Mouse (Mus musculus) heart, postnatal 14 days (tissue): ENCODE measurements around the gene Focad. TPM values are rescaled to one million over a fixed set of nuclear protein-coding genes. Genes with fewer than 3 reads are reported as not detected.
A peak's percentile ranks its signal among the peaks of the same experiment; 100 is the strongest.

Source experiments
- DNase-seq, 2 experiments: peaks; one replicate each; pipeline ENCODE4 v3.0.0; 2021 to 2022
- intact Hi-C: fragments of 180-260 bp; cut with DNase I; formaldehyde crosslinking; loops from one replicate; pipeline ENCODE4 v1.15.1; 2025
- total RNA-seq, 2 experiments: library from RNA; stranded (reverse); gene quantifications; 2 replicates each; pipeline ENCODE4 v1.2.3; 2021

Focad gene
- total RNA-seq, 2 experiments from 2014 or later = 14.6 to 14.7 TPM

DNA sequence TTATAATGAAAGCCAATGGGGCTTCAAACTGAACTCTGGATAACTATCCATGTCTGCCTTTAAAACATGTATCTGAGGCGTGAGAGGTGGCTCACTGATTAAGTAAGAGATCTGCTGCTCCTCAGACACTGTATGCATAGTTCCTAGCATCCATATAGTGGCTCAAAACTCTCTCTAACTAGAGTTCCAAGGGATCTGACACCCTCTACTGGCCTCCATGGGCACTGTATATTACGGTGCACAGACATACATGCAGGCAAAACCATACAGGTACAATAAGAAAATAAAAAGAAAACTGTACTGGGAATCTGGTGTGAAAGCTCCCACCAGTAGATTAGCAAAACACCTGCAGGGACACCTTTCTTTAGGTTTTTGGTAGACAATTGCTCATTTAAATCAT, 186.1 kb downstream of the Focad start:
- DNase-seq = no peak
- intact Hi-C loops = no loop called here

DNA sequence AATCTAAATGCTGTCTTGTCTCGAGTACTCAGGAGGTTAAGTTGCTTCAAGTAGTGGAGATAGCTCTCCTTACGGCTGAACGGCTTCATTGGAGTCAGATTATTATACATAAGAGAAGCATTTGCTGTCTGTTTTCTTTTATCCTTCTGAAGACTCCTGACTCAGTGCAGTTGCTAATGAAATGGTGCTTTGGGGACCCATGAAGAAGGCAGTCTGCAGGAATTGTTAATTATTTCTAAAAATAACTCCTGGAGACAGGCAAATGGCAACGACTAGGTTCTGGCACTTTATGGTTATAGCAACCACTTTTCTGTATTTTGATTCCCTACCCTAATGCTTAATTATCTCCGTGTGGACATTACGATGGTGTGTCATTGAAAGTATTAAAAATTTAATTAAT, 201.1 kb downstream of the Focad start:
- intact Hi-C loops = loop anchor here (5.0 kb wide), 1 partner anchor 203 kb away; the partner anchor contains the start of gene Focad
- DNase-seq = no peak

DNA sequence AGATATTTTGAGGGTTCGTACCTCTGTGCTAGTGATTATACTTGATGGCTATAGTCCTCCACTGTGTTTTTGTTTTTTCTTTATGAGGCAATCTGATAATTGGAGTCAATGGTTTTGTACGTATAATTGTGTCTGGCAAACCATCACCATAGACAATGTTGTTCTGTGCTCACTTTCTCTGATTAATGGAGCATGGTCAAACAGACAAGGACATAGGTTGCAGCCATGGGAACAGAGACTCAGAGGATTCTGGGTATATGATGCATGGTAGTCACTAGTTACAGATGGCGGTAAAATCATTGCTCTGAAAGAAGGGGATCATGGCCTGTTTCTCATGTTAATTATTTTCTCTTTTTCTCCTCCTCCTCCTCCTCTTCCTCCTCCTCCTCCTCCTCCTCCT, 205.1 kb downstream of the Focad start:
- intact Hi-C loops = loop anchor here (5.0 kb wide), 1 partner anchor 207 kb away; the partner anchor contains the start of gene Focad
- no peak for DNase-seq

DNA sequence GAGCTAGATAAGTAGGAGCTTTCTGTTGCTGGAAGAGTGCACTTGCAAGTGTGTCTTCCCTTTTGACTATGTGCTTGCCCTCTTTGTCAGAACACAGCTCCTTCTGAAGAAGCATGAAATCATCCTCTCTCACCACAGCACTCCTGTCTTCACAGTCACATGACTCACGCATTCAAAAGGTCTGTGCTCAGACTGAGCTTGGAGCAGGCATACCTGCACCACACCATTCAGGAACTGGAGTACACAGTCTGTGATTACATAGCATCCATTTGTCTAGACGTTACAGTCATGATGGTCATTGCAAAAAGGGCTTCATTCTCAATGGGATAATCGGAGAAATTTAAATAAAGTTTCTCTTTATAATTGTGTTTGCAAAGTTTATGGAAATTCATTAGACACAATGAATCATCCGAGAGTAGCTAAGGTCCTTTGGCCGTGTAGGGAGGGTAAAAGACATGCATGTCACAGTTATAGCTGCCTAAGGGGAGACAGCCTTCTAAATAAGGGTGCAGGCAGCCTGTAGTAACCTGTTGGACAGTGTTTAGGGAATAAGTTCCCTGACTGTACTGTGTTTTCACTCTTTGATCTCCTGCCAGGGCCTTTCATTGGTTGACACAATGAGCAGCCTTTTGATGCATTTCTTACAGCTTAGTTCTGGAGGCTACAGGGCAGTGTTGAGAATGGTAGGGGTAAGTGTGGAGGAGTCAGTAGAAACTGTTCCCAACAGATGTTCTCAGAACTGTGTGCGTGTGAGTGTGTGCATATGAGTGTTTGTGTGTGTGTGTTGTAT, 206.6 kb downstream of the Focad start:
- intact Hi-C loops = loop anchor here (5.0 kb wide), 1 partner anchor 934 kb away; no protein-coding TSS in a partner anchor
- DNase-seq = no peak

DNA sequence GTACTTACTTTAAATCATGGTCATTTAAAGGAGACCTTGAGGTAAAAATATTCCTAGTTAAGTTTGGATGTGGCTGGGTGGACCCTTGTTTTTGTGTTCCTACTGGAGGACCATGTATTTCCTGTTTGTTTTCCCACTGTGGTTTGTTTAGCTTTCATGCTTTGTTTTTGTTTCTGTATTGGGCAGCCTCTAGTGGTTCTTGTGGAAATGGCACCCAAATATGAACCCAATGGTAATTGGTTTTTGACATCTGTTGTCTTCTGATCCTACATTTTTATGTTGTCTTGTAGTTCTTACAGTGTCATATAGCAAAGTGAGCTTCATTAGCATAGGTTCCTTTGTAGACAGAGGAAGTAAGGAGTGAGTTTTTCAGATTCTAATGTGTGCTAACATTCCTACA, 207.9 kb downstream of the Focad start:
- intact Hi-C loops = loop anchor here (2.0 to 5.0 kb wide), 3 partner anchors 267 to 935 kb away; no protein-coding TSS in a partner anchor
- peak in 1 of 2 experiments; percentile 21 for DNase-seq

DNA sequence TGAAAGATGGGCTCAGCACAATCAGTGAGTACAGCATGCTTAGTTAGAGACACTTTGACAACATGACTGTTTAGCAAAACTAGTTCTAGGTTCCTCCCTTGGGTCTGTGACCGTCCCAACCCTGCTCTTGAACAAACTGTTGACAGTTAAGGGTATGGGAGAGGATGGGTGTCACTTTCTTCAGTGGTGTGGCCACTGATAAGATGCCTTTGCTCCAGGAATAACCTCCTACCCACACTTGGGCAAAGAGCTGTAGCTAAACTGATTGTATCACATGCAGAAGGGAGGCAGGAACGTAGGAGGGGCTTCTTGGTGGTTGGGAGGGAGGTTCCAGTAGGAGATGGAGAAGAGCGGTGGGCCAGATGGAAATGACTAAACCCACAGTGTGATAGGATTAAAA, 213.3 kb downstream of the Focad start:
- intact Hi-C loops = loop anchor here (5.0 kb wide), 1 partner anchor 240 kb away; no protein-coding TSS in a partner anchor
- DNase-seq = no peak

DNA sequence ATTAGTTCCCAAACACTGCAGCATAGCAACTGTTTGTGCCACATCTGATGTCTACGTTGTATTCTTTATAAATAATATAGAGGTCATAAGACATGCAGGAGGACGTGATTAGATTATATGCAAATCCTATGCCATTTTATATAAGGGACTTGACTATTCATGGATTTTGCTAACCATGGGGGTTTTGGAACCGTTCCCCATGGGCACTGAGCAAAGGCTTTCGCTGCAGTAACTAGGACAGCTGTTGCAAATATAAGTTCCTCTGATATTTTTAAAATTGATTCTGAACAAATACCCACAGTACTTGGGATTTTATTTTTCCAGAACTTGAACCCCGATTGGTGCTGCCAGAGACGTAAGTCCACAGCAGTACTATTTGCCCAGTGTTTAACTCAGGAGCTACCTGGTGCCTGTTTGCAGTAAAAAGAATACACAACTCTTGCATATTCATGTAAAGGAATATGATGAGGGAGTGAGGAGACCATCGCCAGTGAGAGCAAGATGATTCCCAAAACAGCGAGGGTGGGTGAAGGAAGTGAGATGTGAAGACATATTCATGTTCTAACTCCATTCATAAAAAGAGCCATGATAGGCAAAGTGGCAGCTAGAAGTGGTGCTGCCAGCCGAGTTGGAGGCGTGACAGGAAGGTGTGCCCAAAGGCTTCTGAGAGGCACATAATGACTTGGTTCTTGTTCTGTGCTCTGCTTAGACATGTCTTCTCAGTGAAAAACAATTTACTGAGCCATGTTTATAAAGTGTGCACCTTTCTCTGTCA, 214.1 kb downstream of the Focad start:
- intact Hi-C loops = loop anchor here (5.0 kb wide), 1 partner anchor 239 kb away; no protein-coding TSS in a partner anchor
- DNase-seq = no peak

DNA sequence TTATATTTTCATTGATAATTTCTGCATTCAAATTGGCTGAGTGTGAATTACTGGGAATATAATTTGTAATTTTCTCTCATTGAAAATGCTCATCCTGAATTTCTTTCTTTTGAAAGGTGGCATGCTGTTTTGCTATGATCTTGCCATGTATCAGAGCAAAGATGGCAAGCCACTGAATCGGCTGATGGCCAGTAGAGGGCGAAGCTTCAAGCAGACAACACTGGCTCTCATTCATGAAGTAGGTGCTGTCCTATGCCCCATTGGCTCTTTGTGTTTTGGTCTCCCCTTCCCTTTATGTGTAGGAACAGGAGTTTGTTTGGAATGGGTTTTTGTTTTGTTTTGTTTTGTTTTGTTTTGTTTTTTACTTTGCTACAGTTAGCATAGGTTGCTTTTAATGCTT, 215.2 kb downstream of the Focad start:
- intact Hi-C loops = loop anchor here (5.0 kb wide), 1 partner anchor 238 kb away; no protein-coding TSS in a partner anchor
- peak; percentile 14 to 35 for DNase-seq

DNA sequence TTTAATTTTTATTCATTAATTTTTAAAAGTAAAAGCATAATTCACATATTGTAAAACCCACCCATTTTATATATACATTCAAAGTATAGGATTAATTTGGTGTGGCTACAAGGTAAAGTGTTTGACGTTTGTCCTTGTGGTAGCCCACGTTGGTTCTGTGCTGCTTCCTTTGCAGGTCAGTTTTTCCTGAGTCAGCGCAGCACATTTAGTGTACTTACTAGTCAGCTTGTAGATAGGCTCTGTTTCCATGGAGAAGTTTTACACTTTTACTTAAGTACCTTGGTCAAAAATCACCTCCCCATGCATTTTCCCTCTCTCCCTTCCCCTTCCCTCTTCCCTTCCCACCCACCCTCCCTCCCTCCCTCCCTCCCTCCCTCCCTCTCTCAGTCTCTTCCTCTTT, 220.5 kb downstream of the Focad start:
- intact Hi-C loops = no loop called here
- DNase-seq = no peak

DNA sequence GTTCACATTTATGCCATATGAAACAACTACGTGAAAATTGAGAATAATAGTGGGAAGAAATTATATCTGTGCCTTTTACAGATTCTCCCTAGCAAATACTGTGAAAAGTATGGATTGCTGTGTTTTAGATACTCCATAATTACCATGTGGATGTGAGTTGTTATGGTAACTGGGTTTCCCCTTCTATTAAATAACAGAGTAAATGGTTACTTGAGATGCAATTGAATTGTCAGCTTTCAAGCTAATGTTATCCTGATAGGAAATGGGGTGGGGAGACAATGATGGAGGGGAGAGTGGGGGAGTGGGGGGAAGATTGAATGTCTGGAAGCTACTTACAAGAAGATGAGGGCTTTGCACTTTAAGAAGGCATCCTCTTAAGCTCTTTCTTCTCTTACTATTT, 225.6 kb downstream of the Focad start:
- intact Hi-C loops = no loop called here
- DNase-seq = no peak

DNA sequence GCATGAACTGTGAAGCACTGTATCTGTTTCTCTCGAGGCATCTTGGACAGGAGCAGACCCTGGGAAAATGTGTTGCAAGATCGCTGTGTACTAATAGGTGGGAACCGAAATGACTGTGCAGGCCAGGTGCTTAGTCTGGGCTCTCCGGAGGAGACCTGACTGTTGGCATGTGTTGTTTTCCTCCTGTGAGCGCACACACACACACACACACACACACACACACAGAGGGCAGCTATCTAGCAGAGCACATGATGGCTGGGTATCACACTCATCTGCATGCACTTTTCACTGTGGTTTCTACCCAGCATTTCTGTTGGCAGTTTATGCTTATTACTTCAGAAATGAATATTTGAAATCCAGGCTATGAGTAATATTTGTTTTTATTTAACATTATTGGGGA, 231.0 kb downstream of the Focad start:
- DNase-seq = no peak
- intact Hi-C loops = no loop called here

DNA sequence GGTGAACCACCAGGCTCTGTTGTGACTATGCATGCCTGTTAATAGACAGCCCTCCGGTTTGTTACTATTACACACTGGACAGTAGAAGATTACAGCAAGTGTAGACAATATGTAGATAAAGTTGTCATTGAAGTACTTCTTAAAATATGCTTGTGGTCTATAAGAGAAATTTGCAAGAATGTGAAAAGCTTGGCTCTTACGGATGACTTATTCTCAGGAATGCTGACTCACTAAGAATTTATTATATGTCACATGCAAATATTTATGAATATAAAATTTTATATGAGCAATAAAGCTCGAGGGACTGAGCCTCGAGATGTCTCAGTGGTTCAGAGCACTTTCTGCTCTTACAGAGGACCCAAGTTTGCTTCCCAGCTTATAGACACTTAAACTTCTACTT, 240.1 kb downstream of the Focad start:
- intact Hi-C loops = no loop called here
- DNase-seq = no peak

DNA sequence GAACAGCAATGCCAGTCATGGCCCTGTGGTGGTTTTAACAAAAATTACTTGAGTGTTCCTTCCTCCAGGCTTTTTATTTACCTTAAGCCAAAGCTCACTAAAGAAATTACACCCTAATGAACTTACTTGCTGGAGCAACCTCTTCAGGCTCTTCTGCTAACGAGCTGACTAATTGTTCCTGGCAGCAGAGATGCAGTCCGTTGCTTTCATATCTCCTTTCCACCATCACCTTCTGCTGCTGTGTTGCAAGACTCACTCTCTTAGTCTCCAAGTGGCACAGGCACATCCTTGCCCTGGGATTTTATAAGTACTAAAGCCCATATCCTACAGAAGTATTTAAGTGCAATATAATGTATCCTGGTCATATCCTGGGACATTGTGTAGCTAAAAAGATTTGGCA, 242.3 kb downstream of the Focad start:
- intact Hi-C loops = no loop called here
- DNase-seq = no peak

DNA sequence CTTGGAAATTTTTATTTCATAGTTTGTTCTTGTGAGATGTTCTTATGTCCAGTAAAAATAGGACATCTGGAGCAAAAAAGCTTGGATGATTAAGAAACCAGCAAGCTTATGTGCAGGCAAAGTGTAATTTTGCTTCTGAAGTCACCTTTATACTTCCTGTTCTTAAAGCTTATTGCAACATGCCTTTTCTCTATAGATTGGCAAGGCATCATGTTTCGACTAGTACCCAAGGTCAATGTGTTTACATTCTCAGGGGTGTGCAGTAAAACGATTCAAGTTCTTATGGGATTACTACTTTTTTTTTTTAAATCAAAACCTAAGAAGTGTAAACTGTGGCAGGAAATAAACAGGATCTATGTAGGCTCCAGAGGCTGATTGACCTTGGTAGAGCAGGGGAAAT, 242.9 kb downstream of the Focad start:
- DNase-seq = no peak
- intact Hi-C loops = no loop called here

DNA sequence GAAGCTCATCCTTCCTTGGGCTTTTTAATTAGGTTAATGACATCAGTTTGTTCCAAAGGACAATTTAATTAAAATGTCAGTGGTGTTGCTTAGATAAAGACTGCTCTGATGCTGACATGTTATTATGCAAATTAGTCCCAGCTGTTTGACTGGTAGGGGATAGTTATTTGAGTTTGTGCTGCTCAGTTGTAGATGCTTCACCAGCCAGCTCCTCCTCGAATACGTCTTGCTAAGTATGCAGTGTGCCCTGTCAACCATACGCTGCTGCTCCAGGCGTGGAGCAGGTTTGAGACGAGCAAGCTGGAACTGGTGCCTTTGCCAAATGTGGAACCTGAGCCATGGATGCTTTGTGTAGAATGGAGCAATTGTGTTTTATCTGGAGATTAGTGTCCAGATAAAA, 243.7 kb downstream of the Focad start:
- no peak for DNase-seq
- intact Hi-C loops = no loop called here

DNA sequence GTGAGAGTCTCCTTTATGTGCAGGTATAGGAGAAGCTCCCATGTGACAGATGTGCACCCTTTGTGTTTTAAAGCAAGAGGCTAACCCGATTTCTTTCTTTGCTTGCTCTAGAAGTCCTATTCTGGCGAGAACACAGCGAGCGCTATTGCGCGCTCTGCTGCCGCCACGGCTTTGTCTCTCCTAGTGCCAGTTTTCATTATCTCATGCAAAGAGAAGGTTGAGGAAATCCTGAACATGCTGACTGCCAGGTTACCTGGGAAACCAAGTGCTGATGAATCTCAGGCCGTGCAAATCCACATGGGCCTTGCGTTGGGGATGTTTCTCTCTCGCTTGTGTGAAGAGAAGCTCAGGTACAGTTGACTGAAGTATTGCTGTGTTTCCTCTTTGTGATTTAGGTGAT, 250.0 kb downstream of the Focad start:
- DNase-seq = no peak
- intact Hi-C loops = no loop called here

DNA sequence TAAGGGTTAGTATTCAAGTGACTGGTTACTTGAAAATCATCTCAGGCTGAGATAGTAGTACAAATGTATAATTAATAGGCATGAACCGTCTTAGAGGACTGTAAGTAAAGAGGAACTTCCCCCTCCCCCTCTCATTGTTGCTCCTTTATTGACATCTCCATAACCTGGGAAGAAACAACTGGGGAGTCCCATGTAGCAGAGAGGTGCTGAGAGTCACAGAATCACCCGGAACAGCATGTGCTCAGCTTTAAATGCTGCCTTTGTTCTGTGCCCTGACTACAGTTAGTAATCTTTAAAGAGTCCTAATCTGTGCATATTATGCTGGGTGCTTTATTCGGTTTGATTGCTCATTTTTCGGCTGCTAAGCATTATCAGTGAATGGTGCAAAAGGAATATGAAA, 250.6 kb downstream of the Focad start:
- intact Hi-C loops = no loop called here
- no peak for DNase-seq

DNA sequence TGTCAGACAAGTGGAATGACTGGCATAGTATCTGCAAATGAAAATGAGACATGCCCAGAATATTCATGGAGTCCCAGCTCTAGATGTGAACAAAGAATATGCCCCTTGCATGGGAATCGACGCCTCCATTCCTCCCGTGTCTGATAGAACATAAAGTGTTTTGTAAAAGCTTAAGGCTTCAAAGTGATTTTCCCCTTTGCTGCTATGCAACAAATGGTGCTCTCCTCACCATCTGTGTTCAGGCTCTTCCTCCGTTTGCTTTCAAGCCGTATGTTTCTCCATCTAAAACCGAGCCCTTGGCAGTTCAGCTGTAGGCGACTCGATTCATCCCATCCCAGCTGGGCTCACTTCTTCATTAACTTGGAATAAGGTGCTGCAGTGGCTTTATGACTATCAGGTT, 251.5 kb downstream of the Focad start:
- intact Hi-C loops = no loop called here
- no peak for DNase-seq

DNA sequence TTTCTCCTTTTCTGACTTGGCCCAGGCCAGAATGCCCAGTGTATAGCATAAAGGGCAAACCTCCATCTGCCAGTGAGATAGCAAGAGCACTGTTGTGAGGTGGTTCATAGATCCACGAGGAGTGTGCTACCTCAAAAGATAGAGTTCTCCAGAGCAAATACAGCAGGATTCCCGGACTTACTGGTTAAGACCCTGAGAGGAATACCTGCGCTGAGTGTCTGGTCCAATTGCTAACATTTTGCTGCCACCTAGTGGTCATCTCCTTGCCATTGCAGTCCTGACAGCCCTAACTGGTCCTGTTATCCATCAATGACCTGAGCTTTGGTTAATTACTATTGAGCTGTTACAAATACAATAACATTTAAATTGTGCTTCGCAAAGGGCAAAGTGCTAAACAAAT, 256.5 kb downstream of the Focad start:
- intact Hi-C loops = loop anchor here (1.0 to 10.0 kb wide), 6 partner anchors 164 to 1396 kb away; no protein-coding TSS in a partner anchor

DNA sequence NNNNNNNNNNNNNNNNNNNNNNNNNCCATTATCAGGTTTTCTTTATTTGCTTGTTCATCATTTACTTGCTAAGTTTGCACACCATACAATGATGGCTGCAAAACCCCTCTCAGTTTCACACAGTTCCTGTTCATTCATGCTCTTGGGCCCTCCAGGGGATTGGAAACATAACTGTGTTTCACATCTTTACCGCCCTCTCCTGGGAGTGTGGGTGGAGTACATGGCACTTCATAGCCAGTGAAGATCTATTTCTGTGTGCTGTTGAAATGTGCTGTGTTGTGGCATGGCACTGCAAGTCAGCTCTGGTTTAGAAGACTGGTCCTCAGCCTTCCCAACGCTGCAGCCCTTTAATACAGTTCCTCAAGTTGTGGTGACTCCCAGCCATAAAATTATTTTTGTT, 262.2 kb downstream of the Focad start:
- DNase-seq = peak in 1 of 2 experiments; percentile 8
- intact Hi-C loops = loop anchor here (10.0 kb wide), 2 partner anchors 158 to 1402 kb away; no protein-coding TSS in a partner anchor

More for the DNA sequence above, 256.5 kb downstream of the Focad start:
- peak; percentile 50 to 74 for DNase-seq

DNA sequence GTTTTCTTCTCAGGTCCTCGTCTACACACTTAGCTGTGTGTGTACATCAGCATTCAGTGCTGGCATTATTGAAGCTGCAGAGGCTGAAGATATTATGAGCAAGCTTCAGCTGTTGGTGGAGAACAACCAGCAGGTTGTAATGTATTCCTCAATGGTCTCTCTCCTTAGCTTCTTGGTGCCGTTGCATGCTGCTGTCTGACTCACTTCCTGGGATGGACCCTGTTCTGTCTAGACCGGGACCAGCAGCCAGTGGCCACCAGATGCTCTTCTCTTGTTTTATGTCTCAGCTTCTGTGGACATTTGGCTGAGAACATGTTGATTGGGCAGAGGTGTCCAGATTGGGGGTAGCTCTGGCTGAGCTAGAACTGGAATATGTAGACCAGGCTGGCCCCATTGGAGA, 263.0 kb downstream of the Focad start:
- no peak for DNase-seq
- intact Hi-C loops = loop anchor here (10.0 kb wide), 2 partner anchors 157 to 1403 kb away; no protein-coding TSS in a partner anchor
